Mouse (Mus musculus) activated CD4-positive, CD25-positive, alpha-beta regulatory T cell, adult 9 weeks (primary cell): ENCODE measurements around the gene Rhbdl1. TPM values are rescaled to one million over a fixed set of nuclear protein-coding genes. Genes with fewer than 3 reads are reported as not detected.

Experiments
- polyA plus RNA-seq: library from polyadenylated mRNA; unstranded; fragments of 100-300 nt; shearing (Covaris generic); gene quantifications from one replicate; pipeline ENCODE4 v1.2.1, GENCODE M21; 2017

Gene Rhbdl1
- polyA plus RNA-seq = 0.57 TPM

DNA sequence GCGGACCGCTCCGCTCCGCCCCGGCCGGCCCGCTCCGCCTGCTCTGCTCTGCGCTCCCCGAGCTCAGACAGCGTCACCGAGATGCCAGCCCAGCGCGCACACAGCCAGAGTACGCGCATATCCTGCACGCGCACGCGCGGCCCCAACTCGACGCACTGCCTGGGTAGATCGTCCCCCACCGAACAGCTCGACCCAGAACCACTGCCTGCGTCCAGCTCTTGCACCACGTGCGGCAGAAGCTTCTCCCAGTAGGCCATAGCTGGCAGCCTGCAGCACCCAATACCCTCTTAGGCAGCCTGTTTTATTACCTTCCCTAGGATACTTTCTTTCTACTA is at the start of gene Rhbdl1:
Gene Rhbdl1, minus strand, starts transcription at position 220 of the 335 bp plus-strand sequence.

GRCm38 (mm10) chr17:25880196-25880910 is 43.3 kb upstream of the Rhbdl1 start, which contains the start of gene Wfikkn1:
Gene Wfikkn1 (minus strand): TSS chr17:25880858.

DNA sequence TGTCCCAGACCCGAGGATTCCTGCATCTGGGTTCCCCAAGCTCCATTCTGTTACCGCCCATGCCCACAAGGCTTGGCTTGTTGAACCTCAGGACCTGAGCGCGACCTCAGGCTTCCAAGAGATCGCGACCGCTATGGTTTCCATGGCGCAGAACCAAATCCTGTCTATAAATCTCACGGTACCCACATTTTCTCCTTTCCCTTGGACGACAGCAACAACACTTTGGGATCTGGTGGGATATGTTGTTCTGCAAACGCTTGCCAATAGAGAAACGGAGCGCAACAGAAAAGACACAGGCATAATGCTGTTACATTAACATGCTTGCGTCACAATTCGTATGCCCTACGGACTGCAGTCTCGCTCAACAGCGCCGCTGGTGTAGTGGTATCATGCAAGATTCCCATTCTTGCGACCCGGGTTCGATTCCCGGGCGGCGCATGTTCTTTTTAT is 37.7 kb upstream of the Rhbdl1 start, which contains the start of gene Mettl26:
Gene Mettl26, plus strand, starts transcription at position 354 of the 450 bp plus-strand sequence.

GRCm38 (mm10) chr17:25868601-25869191 is 31.6 kb upstream of the Rhbdl1 start, which contains the start of gene Mcrip2:
Gene Mcrip2 (minus strand): TSS chr17:25868764.

DNA sequence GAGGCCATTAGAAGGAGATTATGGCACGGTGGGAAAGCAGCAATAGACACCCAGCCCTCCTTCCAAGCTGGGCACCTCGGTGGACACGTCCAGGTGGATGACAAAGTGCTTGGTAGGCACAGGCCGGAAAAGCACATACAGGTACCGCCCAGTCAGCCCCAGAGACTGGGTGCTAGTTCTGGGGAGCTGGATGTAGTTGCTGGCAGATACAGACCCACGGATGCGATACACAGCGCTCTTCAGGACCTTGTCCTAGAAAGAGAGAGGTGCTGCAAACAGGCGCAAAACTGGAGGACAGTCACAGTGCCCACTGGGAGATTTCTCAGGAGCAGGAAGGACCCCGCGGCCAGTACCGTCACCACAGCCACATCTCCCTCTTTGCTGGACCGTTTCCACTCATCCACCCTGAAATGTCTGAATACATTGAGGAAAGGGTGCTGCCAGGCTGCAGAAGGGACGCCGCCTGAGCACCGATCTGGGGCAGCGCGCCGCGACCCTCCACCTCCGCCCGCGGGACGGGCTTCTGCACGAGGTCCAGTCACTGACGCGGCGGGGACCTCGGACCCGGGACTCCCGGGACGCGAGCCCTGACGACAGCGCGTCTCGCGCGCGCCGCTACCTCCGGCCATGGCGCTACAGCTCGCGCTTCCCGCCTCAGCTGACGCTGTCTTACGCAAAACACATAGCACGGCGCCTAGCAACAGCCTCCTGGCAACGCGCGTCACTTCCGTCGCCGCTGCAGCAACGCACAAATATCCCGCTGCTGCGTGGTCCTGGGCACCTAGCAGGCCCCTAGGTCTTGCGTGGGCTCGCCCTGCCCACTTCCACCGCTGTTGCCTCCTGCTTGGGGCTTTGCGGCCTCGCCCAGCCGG is 24.0 kb upstream of the Rhbdl1 start, which contains the start of gene Wdr90:
Gene Wdr90, minus strand, starts transcription at position 670 of the 872 bp plus-strand sequence.

DNA sequence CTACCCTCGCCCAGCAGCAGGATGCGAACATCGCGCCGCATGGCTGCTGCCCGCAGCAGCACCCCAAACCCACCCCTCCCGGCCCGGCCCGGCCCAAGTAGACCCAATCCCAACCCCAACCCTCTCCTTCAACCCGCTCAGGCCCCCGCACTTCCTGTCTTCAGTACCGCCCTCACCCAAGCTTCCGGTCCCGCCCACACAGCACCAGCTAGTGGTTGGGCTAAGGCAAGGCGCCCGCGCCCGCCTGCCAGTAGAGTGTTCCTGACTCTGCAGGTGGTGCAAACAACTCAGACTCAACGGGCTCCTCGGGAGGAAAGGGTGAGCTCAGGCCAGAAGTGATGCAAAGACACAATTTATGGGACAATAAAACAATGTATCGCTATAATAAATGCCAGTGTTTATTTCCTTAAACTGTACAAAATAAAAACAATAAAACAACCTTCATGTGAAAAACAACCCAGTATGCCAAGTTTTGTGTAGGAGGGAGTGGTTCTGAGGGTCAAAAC is 7.4 kb upstream of the Rhbdl1 start, which contains the start of gene Rhot2:
Gene Rhot2, minus strand, starts transcription at position 456 of the 506 bp plus-strand sequence.

GRCm38 (mm10) chr17:25841117-25841880 is 4.2 kb upstream of the Rhbdl1 start, which contains the start of gene Gm20683:
Gene Gm20683 (minus strand): TSS chr17:25841763.

GRCm38 (mm10) chr17:25833291-25833663 is 3.8 kb downstream of the Rhbdl1 start, which contains the start of gene Stub1:
Gene Stub1 (minus strand): TSS chr17:25833404.

GRCm38 (mm10) chr17:25828712-25829557 is 8.2 kb downstream of the Rhbdl1 start, which contains the start of gene Jmjd8:
Gene Jmjd8 (plus strand): TSS chr17:25828867.

DNA sequence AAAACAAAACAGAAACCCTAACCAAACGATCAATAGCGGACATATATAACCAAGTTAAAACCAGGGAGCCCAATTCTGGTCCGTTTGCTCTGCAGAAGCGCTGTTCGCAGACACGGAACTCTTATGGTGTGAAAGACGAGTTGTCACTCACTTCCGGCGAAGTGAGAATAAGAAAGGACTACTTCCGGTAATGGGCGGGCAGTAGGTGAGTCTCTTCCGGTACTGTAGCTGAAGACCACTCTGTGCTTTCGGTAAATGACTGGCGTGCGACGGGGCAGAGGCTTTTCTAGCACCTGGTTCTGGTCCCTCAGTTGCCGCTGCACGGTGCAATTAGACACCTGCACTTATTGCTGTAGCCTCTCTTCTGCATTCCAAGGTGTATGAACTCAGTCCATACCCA is 13.6 kb downstream of the Rhbdl1 start, which contains the start of gene Wdr24:
Gene Wdr24, plus strand, starts transcription at position 176 of the 400 bp plus-strand sequence.

DNA sequence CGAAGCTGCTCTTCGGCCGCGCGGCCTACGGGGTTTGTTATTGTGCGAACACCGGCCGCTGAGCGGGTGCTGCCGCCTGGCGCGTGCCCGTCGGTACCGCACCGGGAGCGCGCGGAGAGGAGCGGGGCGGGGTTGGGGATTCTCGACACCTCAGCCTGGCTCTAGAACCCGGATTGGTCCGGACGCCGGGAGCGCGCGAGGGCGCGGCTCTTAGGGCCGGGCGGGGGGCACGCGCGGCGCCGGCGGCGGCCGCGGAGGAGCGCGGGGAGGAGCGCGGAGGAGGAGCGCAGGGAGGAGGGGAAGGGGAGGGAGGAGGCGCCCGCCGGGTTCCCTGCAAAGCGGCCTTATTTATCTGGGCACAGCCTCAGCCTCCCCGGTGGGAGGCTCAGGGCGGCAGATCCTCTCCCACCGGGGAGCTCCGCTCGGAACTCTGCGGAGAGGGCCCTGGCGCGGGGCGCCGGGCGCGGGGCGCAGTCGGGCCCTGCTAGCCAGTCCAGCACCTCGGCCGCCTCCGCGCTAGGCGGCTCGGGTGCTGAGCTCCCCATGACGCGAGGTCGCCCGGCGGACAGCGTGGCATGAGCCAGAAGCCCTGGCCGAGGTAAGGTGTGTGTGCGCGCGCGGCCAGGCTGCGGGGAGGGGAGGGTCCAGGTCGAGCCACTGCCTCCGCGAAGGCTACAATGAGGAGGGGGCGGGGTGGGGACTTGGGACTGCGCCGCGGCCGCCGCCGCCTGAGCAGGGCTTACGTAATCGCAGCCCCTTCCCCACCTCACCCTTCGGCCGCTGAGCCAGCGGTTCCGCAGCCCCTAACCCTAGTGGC is 28.1 kb downstream of the Rhbdl1 start, which contains the start of gene Fbxl16:
Gene Fbxl16, plus strand, starts transcription at position 297 of the 817 bp plus-strand sequence.

GRCm38 (mm10) chr17:25796951-25797369 is 40.1 kb downstream of the Rhbdl1 start, which contains the start of gene Metrn:
Gene Metrn (minus strand): TSS chr17:25797136.

DNA sequence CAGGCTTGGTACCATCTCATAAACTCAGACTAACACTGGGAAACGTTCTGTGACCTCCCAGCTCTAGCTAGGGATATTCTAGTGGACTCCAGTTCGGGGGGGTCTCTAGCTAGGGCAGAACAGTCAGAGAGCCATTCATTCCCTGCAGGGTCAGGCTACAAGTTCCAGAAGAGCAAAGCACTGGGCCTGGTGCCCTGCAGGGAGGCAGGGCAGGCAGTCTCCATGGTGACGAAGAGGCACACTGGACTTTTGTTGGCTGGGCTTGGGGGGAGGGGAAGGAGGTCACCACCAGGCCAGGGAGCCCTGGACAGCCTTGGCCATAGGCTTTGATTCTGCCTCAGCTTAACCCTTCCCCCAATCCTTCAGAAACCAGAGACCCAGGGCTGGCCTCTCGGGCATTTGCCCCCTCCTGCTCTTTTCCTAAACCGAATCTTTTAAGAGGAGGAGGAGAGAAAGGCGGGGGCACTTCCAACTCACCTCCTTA is 41.4 kb downstream of the Rhbdl1 start, which contains the start of gene AC134908.4:
Gene AC134908.4, minus strand, starts transcription at position 51 of the 484 bp plus-strand sequence.

GRCm38 (mm10) chr17:25792615-25793014 is 44.5 kb downstream of the Rhbdl1 start, which contains the start of gene Fam173a:
Gene Fam173a (minus strand): TSS chr17:25792901.

DNA sequence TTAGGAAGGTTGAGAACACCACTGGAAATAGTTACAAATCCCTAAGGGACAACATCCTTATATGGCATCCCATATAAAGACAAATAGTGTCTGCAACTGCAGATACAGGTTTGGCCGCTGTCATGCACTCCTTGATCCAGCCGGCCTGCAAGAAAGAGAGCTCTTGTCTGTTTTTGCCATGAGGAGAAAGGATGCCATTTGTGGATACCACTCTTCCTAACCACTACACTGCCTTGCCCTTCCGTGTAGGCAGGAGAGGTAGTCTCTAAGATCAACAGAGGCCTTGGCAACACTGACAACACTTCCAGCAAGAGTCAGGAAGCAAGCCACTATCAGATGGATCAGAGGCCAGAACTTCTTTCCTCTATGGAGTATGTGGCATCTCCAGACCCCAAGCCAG is 50.8 kb downstream of the Rhbdl1 start, which contains the start of gene Ccdc78:
Gene Ccdc78, plus strand, starts transcription at position 301 of the 400 bp plus-strand sequence.

GRCm38 (mm10) chr17:25785281-25785745 is 51.8 kb downstream of the Rhbdl1 start, which contains the start of gene Haghl:
Gene Haghl (minus strand): TSS chr17:25785673.

